In the genomic region with DNA sequence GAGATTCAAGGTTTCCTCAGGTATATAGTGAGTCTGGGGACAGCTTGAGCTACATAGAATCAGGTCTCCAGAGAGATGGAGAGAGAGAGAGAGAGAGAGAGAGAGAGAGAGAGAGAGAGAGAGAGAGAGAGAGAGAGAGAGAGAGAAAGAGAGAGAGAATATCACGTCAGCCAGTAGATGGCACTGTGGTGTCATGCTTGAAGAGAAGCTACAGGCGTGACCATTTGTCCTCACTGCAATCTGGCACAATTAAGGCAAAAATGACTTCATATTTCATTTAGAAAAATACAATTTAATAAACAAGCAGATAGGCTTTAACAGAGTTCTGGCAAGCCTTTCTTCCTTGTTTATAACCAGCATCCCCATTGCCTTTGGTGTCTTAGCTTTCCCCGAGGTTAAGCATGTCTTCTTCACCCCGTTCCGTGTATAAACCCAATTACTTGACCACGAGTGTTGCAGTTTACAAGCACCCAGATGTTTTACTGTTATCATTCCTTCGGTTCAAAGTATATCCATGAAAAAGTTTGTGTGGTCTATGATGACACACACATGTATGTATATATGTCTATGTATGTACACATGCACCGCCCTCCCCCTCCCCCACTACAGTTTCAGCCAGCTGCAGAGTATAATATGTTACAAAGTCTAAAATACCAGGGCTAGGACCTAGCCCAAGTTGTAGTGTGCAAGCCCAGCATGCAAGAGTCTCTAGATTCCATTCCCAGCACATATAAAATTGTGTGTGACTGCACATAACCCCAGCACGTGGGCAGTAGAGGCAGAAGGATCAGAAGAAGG, we compare ENCODE assay signal across 8 mouse cellular contexts. TPM values are rescaled to one million over a fixed set of nuclear protein-coding genes. Genes with fewer than 3 reads are reported as not detected.
DNase-seq lines count a peak whose midpoint lies in the region; ATAC-seq and TF ChIP-seq lines count a peak whose summit lies in the region.

No protein-coding gene starts in this region.

- no peak overlapping the region for H3K4me3 ChIP-seq in thymus, adult 2 months (ENCODE audit: control insufficient read depth, insufficient read depth, low read length)
- H3K4me3 ChIP-seq in kidney, embryonic 15.5 days (replicated peaks): no peak overlapping the region

- H3K4me1 ChIP-seq in thymus, adult 2 months (replicated peaks; ENCODE audit: control insufficient read depth, insufficient read depth, low read length): no peaks in the 10 kb centered on the region
- peaks cover 8% of the 10 kb centered on the region; the same call in 1 of the 2 replicates for H3K4me1 ChIP-seq in kidney, embryonic 15.5 days

- ATAC-seq in kidney, embryonic 15.5 days (replicated peaks; ENCODE audit: low FRiP score): no peak
- no peak for ATAC-seq in erythroid progenitor cell, adult 5-6 weeks (replicated peaks; ENCODE audit: low FRiP score, poor library complexity, severe bottlenecking)

- no peaks in the 10 kb centered on the region for H3K27me3 ChIP-seq in thymus, adult 2 months (ENCODE audit: control insufficient read depth, insufficient read depth, low read length)
- no peaks in the 10 kb centered on the region for H3K27me3 ChIP-seq in kidney, embryonic 15.5 days

- H3K36me3 ChIP-seq in thymus, adult 2 months (ENCODE audit: control insufficient read depth, insufficient read depth, low read length): no peaks in the 10 kb centered on the region
- no peaks in the 10 kb centered on the region for H3K36me3 ChIP-seq in kidney, embryonic 15.5 days

- TF ChIP-seq CTCF in thymus, adult 2 months (IDR thresholded peaks at IDR 0.05; ENCODE audit: borderline replicate concordance, control insufficient read depth, extremely low read depth, insufficient read depth, low read length, poor library complexity): no peak

- no peak overlapping the region for H3K4me2 ChIP-seq in kidney, embryonic 15.5 days

- no peak overlapping the region for H3K9ac ChIP-seq in kidney, embryonic 15.5 days

- peak; percentile 29 for DNase-seq in thymus, adult 2 months
- no peak for DNase-seq in thymus, adult 18-20 months
- peak; percentile 74 for DNase-seq in cerebellum, adult 9-10 months
- peak; percentile 22 to 49 for DNase-seq in frontal cortex, postnatal 25 days (ENCODE audit: low spot score in 2 of 2)
- peak; percentile 12 to 48 for DNase-seq in lung, adult 18-20 months
- DNase-seq in retina, postnatal 1 day: peak; percentile 85

- H3K9me3 ChIP-seq in kidney, embryonic 15.5 days (replicated peaks): no peaks in the 10 kb centered on the region

- H3K27ac ChIP-seq in thymus, adult 2 months (ENCODE audit: control insufficient read depth, insufficient read depth, low read length): no peak overlapping the region
- peak overlapping the region; percentile 15; the same call in 1 of the 2 replicates for H3K27ac ChIP-seq in kidney, embryonic 15.5 days

- no peak for TF ChIP-seq POLR2A in thymus, adult 2 months (IDR thresholded peaks at IDR 0.05; ENCODE audit: control insufficient read depth, extremely low read depth, insufficient read depth, low read length, poor library complexity)

- 63% methylated on average over 9 of the region's 9 CpGs for WGBS in thymus, adult 2 months
- WGBS in kidney, embryonic 15.5 days: 49% methylated on average over 9 of the region's 9 CpGs

RNA-seq across cellular contexts. Expression of a gene that starts 53.8 kb away (rescaled TPM):
- polyA plus RNA-seq in thymus, adult 2 months (2012; rRNA removed): 4.2 and 5.6 TPM in 2 replicates
- polyA plus RNA-seq in kidney, embryonic 15.5 days (2015; fragmentation: Nextera tagmentation; extraction: Ambion mirVana): 43.9 and 47.9 TPM in 2 replicates
- 2.9 TPM in 1 of 2 replicates, not detected in the other for total RNA-seq in erythroid progenitor cell, adult 5-6 weeks (2015; ENCODE audit: low replicate concordance)
- not detected in 2 replicates for total RNA-seq in erythroid progenitor cell, adult 5-6 weeks (2017; ENCODE audit: low replicate concordance)

Comparison
In these comparisons a context has a peak if more than half of its experiments do, and no peak if none do; other contexts are left out.
1. DNase-seq: peak in thymus, adult 2 months (single experiment), cerebellum, adult 9-10 months (single experiment), frontal cortex, postnatal 25 days (2 of 2), lung, adult 18-20 months (2 of 2) and retina, postnatal 1 day (single experiment); none in thymus, adult 18-20 months (0 of 2).